Mouse (Mus musculus) MEL (cell line): ENCODE data around the gene Synpo2. TPM values are rescaled to one million over a fixed set of nuclear protein-coding genes. Genes with fewer than 3 reads are reported as not detected.

Experiments used
- DNase-seq: peaks from one replicate; pipeline ENCODE4 v3.0.0; 2011; ENCODE audit warnings: low read depth, low spot score
- H3K27ac ChIP-seq: 2 replicates; pipeline ENCODE4 v1.5.1; 2012; ENCODE audit warnings: low read depth, mild to moderate bottlenecking, control low read depth, low read length, moderate library complexity; ENCODE audit not compliant: control insufficient read depth
- H3K27me3 ChIP-seq, 2 experiments: fragments of 150-350 bp in 1 of 2; sonication (generic) in 1 of 2; 2 replicates each; pipeline ENCODE4 v1.6.1; 2012; ENCODE audit warnings: low read length in 2 of 2, mild to moderate bottlenecking in 2 of 2, improper control_type of control experiment in 1 of 2, moderate library complexity in 1 of 2; ENCODE audit not compliant: insufficient read depth in 2 of 2, control insufficient read depth in 1 of 2
- H3K36me3 ChIP-seq, 2 experiments: 2 replicates each; pipeline ENCODE4 v1.6.1; 2012 to 2014; ENCODE audit warnings: low read length in 2 of 2, improper control_type of control experiment in 1 of 2, inconsistent platforms in 1 of 2, mild to moderate bottlenecking in 1 of 2; ENCODE audit not compliant: insufficient read depth in 2 of 2, control insufficient read depth in 1 of 2
- H3K4me1 ChIP-seq, 2 experiments: fragments of 150-350 bp in 1 of 2; sonication (generic) in 1 of 2; 2 replicates each; pipeline ENCODE4 v1.6.1; 2012; ENCODE audit warnings: low read length in 2 of 2, improper control_type of control experiment in 1 of 2, mild to moderate bottlenecking in 1 of 2; ENCODE audit not compliant: insufficient read depth in 2 of 2, control insufficient read depth in 1 of 2
- H3K4me3 ChIP-seq, 2 experiments: fragments of 150-350 bp in 1 of 2; sonication (generic) in 1 of 2; 2 replicates each; pipeline ENCODE4 v1.5.1; 2012; ENCODE audit warnings: low read depth in 2 of 2, low read length in 2 of 2, mild to moderate bottlenecking in 2 of 2, moderate library complexity in 2 of 2, control low read depth in 1 of 2, improper control_type of control experiment in 1 of 2; ENCODE audit not compliant: control insufficient read depth in 1 of 2, insufficient read depth in 1 of 2
- H3K79me2 ChIP-seq: 2 replicates; pipeline ENCODE4 v1.6.1; 2012; ENCODE audit warnings: mild to moderate bottlenecking, low read length, moderate library complexity; ENCODE audit not compliant: control insufficient read depth, poor library complexity, insufficient read depth
- H3K9ac ChIP-seq: 2 replicates; pipeline ENCODE4 v1.6.1; 2012; ENCODE audit warnings: low read depth, mild to moderate bottlenecking, control low read depth, low read length, moderate library complexity; ENCODE audit not compliant: control insufficient read depth, poor library complexity, severe bottlenecking
- H3K9me3 ChIP-seq: fragments of 150-350 bp; sonication (generic); replicated peaks from 2 replicates; pipeline ENCODE4 v1.6.1; 2012; ENCODE audit warnings: mild to moderate bottlenecking, low read length, improper control_type of control experiment, moderate library complexity; ENCODE audit not compliant: insufficient read depth
- CHD1 ChIP-seq: IDR thresholded peaks from 2 replicates; pipeline ENCODE4 v1.6.1; 2012; ENCODE audit warnings: low read depth, mild to moderate bottlenecking, inconsistent platforms, low read length, improper control_type of control experiment
- ELF1 ChIP-seq: IDR thresholded peaks from 2 replicates; pipeline ENCODE4 v1.6.1; 2014; ENCODE audit warnings: low read depth, mild to moderate bottlenecking, inconsistent platforms, low read length, improper control_type of control experiment, moderate library complexity
- ETS1 ChIP-seq: IDR thresholded peaks from 2 replicates; pipeline ENCODE4 v1.6.1; 2012; ENCODE audit warnings: low read depth, mild to moderate bottlenecking, inconsistent platforms, low read length, improper control_type of control experiment, moderate library complexity
- GABPA ChIP-seq: IDR thresholded peaks from 2 replicates; pipeline ENCODE4 v1.6.1; 2012; ENCODE audit warnings: low read depth, mild to moderate bottlenecking, inconsistent platforms, low read length, improper control_type of control experiment, moderate library complexity
- GATA1 ChIP-seq: IDR thresholded peaks from 2 replicates; pipeline ENCODE4 v1.6.1; 2011; ENCODE audit warnings: low read depth, low read length, improper control_type of control experiment
- MAX ChIP-seq: IDR thresholded peaks from 2 replicates; pipeline ENCODE4 v1.6.1; 2011; ENCODE audit warnings: low read length, improper control_type of control experiment
- MAZ ChIP-seq: IDR thresholded peaks from 2 replicates; pipeline ENCODE4 v1.6.1; 2012; ENCODE audit warnings: low read depth, mild to moderate bottlenecking, inconsistent platforms, low read length, improper control_type of control experiment
- MEF2A ChIP-seq: IDR thresholded peaks from 2 replicates; pipeline ENCODE4 v1.6.1; 2014; ENCODE audit warnings: low read depth, mild to moderate bottlenecking, inconsistent platforms, low read length, improper control_type of control experiment; ENCODE audit not compliant: poor library complexity, insufficient replicate concordance, severe bottlenecking; ENCODE audit errors: extremely low read depth
- MYB ChIP-seq: IDR thresholded peaks from 2 replicates; pipeline ENCODE4 v1.6.1; 2011; ENCODE audit warnings: mild to moderate bottlenecking, low read depth, low read length, improper control_type of control experiment
- NELFE ChIP-seq: IDR thresholded peaks from 2 replicates; pipeline ENCODE4 v1.6.1; 2011; ENCODE audit warnings: low read depth, low read length, improper control_type of control experiment
- NRF1 ChIP-seq: IDR thresholded peaks from 2 replicates; pipeline ENCODE4 v1.6.1; 2014; ENCODE audit warnings: low read depth, mild to moderate bottlenecking, inconsistent platforms, low read length, improper control_type of control experiment, moderate library complexity; ENCODE audit not compliant: poor library complexity, insufficient read depth, severe bottlenecking
- POLR2A ChIP-seq, 2 experiments: IDR thresholded peaks; 2 replicates each; pipeline ENCODE4 v1.6.1; 2011 to 2012; ENCODE audit warnings: low read length in 2 of 2, mild to moderate bottlenecking in 2 of 2, control low read depth in 1 of 2, improper control_type of control experiment in 1 of 2, low read depth in 1 of 2, moderate library complexity in 1 of 2; ENCODE audit not compliant: control insufficient read depth in 1 of 2, insufficient read depth in 1 of 2, poor library complexity in 1 of 2
- POLR2AphosphoS2 ChIP-seq: IDR thresholded peaks from 2 replicates; pipeline ENCODE4 v1.6.1; 2011; ENCODE audit warnings: low read length, improper control_type of control experiment
- RCOR1 ChIP-seq: IDR thresholded peaks from 2 replicates; pipeline ENCODE4 v1.6.1; 2012; ENCODE audit warnings: low read depth, mild to moderate bottlenecking, inconsistent platforms, low read length, improper control_type of control experiment
- SIN3A ChIP-seq: IDR thresholded peaks from 2 replicates; pipeline ENCODE4 v1.6.1; 2012; ENCODE audit warnings: low read length, improper control_type of control experiment, inconsistent platforms
- SMC3 ChIP-seq: IDR thresholded peaks from 2 replicates; pipeline ENCODE4 v1.6.1; 2011; ENCODE audit warnings: low read depth, low read length, improper control_type of control experiment
- TAL1 ChIP-seq: IDR thresholded peaks from 2 replicates; pipeline ENCODE4 v1.6.1; 2012; ENCODE audit warnings: mild to moderate bottlenecking, inconsistent platforms, low read length, moderate library complexity, mixed read lengths
- USF2 ChIP-seq, 2 experiments: IDR thresholded peaks; 2 replicates each; pipeline ENCODE4 v1.6.1; 2011 to 2012; ENCODE audit warnings: improper control_type of control experiment in 2 of 2, low read length in 2 of 2, borderline replicate concordance in 1 of 2, inconsistent platforms in 1 of 2, low read depth in 1 of 2, mild to moderate bottlenecking in 1 of 2; ENCODE audit not compliant: insufficient read depth in 1 of 2
- ZC3H11A ChIP-seq: IDR thresholded peaks from 2 replicates; pipeline ENCODE4 v1.6.1; 2012; ENCODE audit warnings: low read depth, mild to moderate bottlenecking, inconsistent platforms, low read length, improper control_type of control experiment
- ZKSCAN1 ChIP-seq: IDR thresholded peaks from 2 replicates; pipeline ENCODE4 v1.6.1; 2012; ENCODE audit warnings: low read depth, mild to moderate bottlenecking, inconsistent platforms, low read length, improper control_type of control experiment, moderate library complexity
- ZMIZ1 ChIP-seq: IDR thresholded peaks from 2 replicates; pipeline ENCODE4 v1.6.1; 2012; ENCODE audit warnings: low read depth, mild to moderate bottlenecking, inconsistent platforms, low read length, improper control_type of control experiment, moderate library complexity
- polyA plus RNA-seq, 2 experiments: library from polyadenylated mRNA; stranded (reverse) in 1 of 2; unstranded in 1 of 2; fragments of >175 nt in 1 of 2; fragments of >200 nt in 1 of 2; gene quantifications; 2 replicates each; pipeline versions ENCODE4 v1.2.1 to v1.2.4; 2012; ENCODE audit warnings: low replicate concordance in 2 of 2, low read depth in 1 of 2; ENCODE audit not compliant: insufficient read length in 2 of 2, insufficient read depth in 1 of 2, missing spikeins in 1 of 2
- total RNA-seq: library from RNA; depleted of rRNA; stranded (reverse); fragments of 300-350 nt; gene quantifications from 2 replicates; pipeline ENCODE4 v1.2.3, GENCODE M21; 2012

Synpo2 gene
- total and polyA plus RNA-seq, 3 experiments, result 0.04 TPM; not detected in 2

- no peak overlapping the region for H3K4me3 ChIP-seq
- H3K27ac ChIP-seq, result no peak overlapping the region
- H3K9ac ChIP-seq, result no peak overlapping the region
- H3K36me3 ChIP-seq, result no peaks in the 10 kb centered on the region
- TF ChIP-seq CHD1 (no peak), ZKSCAN1 (no peak), MAZ (no peak), NRF1 (no peak), ZC3H11A (no peak), TAL1 (no peak), ZMIZ1 (no peak), MAX (no peak), ETS1 (no peak), POLR2AphosphoS2 (no peak), MEF2A (no peak), POLR2A (IDR thresholded peaks at IDR 0.05; ENCODE audit: control insufficient read depth in 1 of 2, insufficient read depth in 1 of 2, low read depth in 1 of 2, low read length in 2 of 2, poor library complexity in 1 of 2) (no peak), GATA1 (no peak), MYB (no peak)
- no peaks in the 10 kb centered on the region; a peak in 1 of 4 replicates for H3K4me1 ChIP-seq
- H3K9me3 ChIP-seq, result no peaks in the 10 kb centered on the region
- no peak for DNase-seq
- no peaks in the 10 kb centered on the region for H3K27me3 ChIP-seq
- H3K79me2 ChIP-seq, result no peaks in the 10 kb centered on the region
Observed at GRCm38 (mm10) chr3:123191602-123192001, 44.3 kb downstream of the Synpo2 start.

DNA sequence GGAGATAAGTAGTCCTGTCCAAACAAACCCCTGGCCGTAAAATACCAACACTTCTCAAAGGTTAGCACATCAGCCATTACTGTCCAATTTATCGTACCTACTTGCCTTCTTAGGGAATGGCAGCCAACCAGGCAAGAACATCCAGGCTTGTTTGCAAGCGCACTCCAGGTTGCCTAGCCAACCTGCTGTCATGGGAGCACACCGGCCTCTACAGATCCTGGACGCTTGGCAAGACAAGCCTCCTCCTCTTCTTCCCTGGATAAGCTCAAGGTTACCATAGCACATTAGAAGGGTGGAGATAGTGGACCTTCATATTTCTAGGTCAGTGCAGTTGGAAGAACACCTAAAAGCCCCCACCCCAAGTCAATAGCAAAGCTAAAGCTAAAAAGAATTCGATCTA is 45.6 kb downstream of the Synpo2 start:
- H3K27me3 ChIP-seq, result no peaks in the 10 kb centered on the region
- no peaks in the 10 kb centered on the region for H3K79me2 ChIP-seq
- H3K9me3 ChIP-seq, result no peaks in the 10 kb centered on the region
- no peak overlapping the region for H3K9ac ChIP-seq
- no peak overlapping the region for H3K4me3 ChIP-seq
- no peak for DNase-seq
- no peak overlapping the region for H3K27ac ChIP-seq
- no peaks in the 10 kb centered on the region for H3K36me3 ChIP-seq
- no peak for TF ChIP-seq NELFE
- TF ChIP-seq SIN3A, result no peak
- no peak for TF ChIP-seq RCOR1
- no peak for TF ChIP-seq MYB
- TF ChIP-seq GATA1, result no peak
- TF ChIP-seq SMC3, result no peak
- no peak for TF ChIP-seq CHD1
- TF ChIP-seq GABPA, result no peak
- TF ChIP-seq USF2 (IDR thresholded peaks at IDR 0.05; ENCODE audit: borderline replicate concordance in 1 of 2, insufficient read depth in 1 of 2, low read depth in 1 of 2, low read length in 2 of 2), result no peak
- no peak for TF ChIP-seq MAZ
- no peak for TF ChIP-seq ZKSCAN1
- TF ChIP-seq ELF1, result no peak
- no peaks in the 10 kb centered on the region; a peak in 1 of 4 replicates for H3K4me1 ChIP-seq
